Mouse (Mus musculus) C2C12 (cell line): Measurements from ENCODE around the gene Spta1.

Experiments
- CEBPB ChIP-seq: IDR thresholded peaks from one replicate; pipeline ENCODE4 v1.6.1; 2011; ENCODE audit warnings: low read depth, mild to moderate bottlenecking, control low read depth, moderate library complexity
- CTCF ChIP-seq: IDR thresholded peaks from one replicate; pipeline ENCODE4 v1.5.1; 2011; ENCODE audit not compliant: control insufficient read depth, insufficient read depth, insufficient read length
- MYOG ChIP-seq: IDR thresholded peaks from one replicate; pipeline ENCODE4 v1.6.1; 2011; ENCODE audit not compliant: control insufficient read depth, insufficient read length; ENCODE audit errors: extremely low read depth
- USF1 ChIP-seq: IDR thresholded peaks from one replicate; pipeline ENCODE4 v1.6.1; 2011; ENCODE audit warnings: low read depth, mild to moderate bottlenecking, control low read depth, moderate library complexity

GRCm38 (mm10) chr1:174158512-174158911, 14.1 kb upstream of the Spta1 start:
- TF ChIP-seq CTCF (no peak), CEBPB (no peak), USF1 (no peak), MYOG (no peak)
